Mouse (Mus musculus): ENCODE measurements around the gene Best1.

Best1 gene

GRCm38 (mm10) chr19:10001206-10001969 is at the start of gene Best1, which contains the start of gene Rab3il1:
Best1 (minus strand) TSS chr19:10001633.
Rab3il1 (plus strand) TSS chr19:10001669.
- no peak for DNase-seq (ENCODE audit: low spot score in 2 of 2)

GRCm38 (mm10) chr19:10050438-10050837 is 49.0 kb upstream of the Best1 start:
- DNase-seq (ENCODE audit: low spot score in 2 of 2) = no peak

DNA sequence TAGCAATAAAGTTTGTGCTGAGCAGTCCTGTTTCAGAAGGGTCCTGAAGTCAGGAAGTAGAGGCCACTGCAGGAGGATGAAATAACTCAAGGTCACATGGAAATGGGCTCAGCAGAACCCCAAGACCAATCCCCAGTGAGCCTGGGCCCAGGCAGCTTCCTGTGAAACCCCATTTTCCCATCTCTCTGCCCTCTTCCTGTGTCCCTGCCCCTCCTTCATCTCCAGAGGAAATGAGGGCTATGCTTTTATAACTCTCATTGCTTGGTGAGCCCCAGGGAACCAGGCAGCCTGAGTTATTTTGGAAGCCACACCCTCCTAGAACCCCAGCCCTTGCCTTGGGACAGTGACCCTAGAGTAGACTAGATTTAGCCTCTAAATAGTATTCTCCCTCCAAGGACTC is 48.1 kb upstream of the Best1 start:
- DNase-seq (ENCODE audit: low spot score in 2 of 2) = no peak

DNA sequence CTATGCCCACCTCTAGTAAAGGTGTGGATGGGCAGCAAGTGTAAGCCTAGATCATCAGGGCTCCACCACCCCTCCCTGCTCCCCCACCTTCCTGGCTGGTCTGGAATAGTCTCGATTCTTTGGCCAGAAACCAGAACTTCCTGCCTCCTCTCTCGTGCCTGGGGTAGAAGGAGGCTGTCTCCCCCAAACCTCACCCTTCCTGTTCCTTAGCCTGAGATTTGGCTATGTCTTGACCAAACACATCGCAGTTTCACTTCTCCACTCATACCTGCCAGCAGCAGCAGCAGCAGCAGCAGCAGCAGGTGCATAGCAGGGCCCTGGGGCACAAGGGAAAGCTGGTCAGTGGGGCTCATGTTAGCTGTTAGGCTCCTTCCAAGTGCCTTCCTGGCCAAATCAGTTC is 45.5 kb upstream of the Best1 start:
- DNase-seq (ENCODE audit: low spot score in 2 of 2) = no peak

DNA sequence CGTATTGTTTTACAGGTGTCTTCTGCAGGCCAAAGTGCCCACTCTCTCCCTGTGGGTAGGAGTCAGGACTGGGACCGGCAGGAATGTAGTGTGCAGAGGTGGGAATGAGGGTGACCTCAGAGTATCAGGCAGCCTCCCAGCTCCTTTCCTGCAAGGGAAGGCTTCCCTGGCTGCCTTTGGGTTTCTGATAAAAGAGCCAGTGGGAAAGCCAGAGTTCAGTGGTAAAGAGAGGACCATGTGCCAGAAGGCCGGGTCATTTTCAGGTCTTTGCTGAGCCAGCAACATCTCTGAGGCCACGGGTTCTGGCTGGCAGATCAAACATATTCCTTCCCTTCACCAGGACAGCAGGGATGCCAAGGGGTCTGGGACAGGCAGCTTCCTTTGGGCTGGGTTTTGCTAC is 44.9 kb upstream of the Best1 start:
- no peak for DNase-seq (ENCODE audit: low spot score in 2 of 2)

- DNase-seq (ENCODE audit: low spot score in 2 of 2) = no peak
Observed at GRCm38 (mm10) chr19:10045707-10046106, 44.3 kb upstream of the Best1 start.

DNA sequence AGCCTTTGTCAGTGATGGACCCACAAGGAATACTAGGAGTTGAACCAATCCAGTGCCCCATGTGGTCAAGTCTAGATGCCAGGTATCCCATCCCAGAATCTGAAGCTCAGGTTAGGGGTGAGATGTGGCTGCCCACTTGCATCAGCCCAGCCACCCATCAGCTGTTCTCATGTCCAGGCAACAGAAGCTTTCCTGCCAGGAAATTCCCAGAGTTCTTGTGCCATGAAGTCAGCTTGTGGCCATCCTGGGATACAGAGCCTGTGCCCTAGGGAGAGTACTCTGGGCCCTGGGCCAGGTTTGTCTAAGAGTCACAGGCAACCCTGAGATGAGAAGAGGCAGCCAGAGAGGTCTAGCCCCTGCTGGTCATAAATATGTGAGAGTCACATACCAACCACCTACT is 42.2 kb upstream of the Best1 start:
- DNase-seq (ENCODE audit: low spot score in 2 of 2) = no peak

- DNase-seq (ENCODE audit: low spot score in 2 of 2) = no peak
Observed at GRCm38 (mm10) chr19:10042816-10043215, 41.4 kb upstream of the Best1 start.

- DNase-seq (ENCODE audit: low spot score in 2 of 2) = peak in 1 of 2 experiments; percentile 42
Observed at GRCm38 (mm10) chr19:10042232-10042631, 40.8 kb upstream of the Best1 start.

GRCm38 (mm10) chr19:10041388-10042148 is 40.1 kb upstream of the Best1 start, which contains the start of gene Fads3:
Fads3 (plus strand) TSS chr19:10041569.
- DNase-seq (ENCODE audit: low spot score in 2 of 2) = peak; percentile 41 to 82

- DNase-seq (ENCODE audit: low spot score in 2 of 2) = no peak
Observed at GRCm38 (mm10) chr19:10040866-10041387, 39.5 kb upstream of the Best1 start.

DNA sequence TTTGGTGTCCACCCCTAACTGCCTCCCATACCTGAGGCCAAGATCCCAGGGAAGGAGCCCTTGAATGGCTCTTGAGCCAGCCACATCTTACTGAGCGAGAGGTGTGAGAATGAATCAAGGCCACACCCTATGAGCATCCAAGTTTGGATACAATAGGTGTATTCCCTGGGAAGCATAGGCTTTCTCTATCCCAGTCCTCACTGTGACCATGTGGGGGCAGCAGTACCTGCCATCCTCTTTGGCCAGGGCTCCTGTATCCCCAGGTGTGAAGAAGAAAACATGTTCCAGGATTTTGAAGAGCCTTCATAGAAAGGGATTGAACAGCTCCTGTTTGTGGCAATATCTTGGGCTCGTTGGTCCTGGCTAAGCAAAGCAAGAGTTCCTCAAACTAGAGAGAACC is 38.2 kb upstream of the Best1 start:
- no peak for DNase-seq (ENCODE audit: low spot score in 2 of 2)

GRCm38 (mm10) chr19:10038910-10039309 is 37.5 kb upstream of the Best1 start:
- no peak for DNase-seq (ENCODE audit: low spot score in 2 of 2)

DNA sequence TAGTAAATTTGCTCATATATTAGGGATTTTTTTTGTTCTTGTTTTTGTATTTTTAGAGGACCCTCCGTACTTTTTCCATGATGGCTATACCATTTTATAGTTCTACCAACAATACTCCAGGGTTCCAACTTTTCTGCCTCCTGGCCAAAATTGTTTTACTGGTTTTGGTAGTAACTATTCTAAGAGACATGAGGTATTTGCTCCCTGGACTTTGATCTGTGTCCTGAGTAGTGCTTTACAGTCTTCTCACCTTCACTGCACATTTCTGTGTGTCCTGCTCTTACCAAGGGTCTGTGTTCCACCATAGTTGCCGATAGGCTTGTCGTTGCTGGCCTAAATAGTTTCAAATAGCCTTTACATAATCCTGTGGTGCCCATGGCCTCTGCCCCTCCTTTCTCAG is 36.9 kb upstream of the Best1 start:
- DNase-seq (ENCODE audit: low spot score in 2 of 2) = no peak

DNA sequence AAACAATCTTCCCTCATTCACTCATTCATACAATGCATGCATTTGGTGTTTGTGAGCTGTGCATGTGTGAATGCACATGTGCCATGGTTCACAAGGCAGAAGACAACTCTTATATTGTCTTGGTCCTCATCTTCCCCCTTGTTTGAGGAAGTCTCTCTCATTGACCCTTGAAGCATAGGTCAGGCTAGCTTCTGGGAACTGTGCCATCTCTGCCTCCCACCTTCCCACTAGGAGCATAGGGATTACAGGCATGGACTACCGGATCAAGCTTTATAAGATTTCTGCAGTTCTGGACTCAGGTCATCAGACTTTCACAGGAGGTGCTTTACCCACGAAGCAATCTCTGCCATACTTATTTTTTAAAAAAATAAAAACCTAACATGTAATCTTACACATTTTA is 36.1 kb upstream of the Best1 start:
- DNase-seq (ENCODE audit: low spot score in 2 of 2) = no peak

GRCm38 (mm10) chr19:10034785-10035447 is 33.5 kb upstream of the Best1 start:
- DNase-seq (ENCODE audit: low spot score in 2 of 2) = peak; percentile 53 to 69

GRCm38 (mm10) chr19:10034356-10034755 is 32.9 kb upstream of the Best1 start:
- DNase-seq (ENCODE audit: low spot score in 2 of 2) = no peak

- no peak for DNase-seq (ENCODE audit: low spot score in 2 of 2)
Observed at GRCm38 (mm10) chr19:10033211-10033973, 32.0 kb upstream of the Best1 start.

DNA sequence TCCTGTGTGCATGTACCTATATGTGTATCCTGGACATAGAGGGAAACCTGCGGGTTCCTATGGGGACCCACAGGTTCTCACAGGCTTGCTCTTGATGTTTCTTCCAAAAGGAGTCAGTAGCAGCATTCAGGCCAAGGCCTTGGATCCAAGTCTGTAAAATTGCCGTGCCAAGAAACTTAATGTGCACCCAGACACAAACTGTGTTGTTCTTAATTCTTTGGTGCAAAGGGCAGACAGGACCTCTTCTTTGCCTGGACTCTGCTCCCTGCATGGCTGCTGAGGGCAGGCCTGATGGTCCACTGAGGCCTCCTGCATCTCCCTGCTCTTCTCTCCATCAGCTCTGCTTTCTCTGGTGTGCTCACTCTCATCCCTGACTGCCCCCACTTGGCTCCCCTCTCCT is 28.3 kb upstream of the Best1 start:
- no peak for DNase-seq (ENCODE audit: low spot score in 2 of 2)

DNA sequence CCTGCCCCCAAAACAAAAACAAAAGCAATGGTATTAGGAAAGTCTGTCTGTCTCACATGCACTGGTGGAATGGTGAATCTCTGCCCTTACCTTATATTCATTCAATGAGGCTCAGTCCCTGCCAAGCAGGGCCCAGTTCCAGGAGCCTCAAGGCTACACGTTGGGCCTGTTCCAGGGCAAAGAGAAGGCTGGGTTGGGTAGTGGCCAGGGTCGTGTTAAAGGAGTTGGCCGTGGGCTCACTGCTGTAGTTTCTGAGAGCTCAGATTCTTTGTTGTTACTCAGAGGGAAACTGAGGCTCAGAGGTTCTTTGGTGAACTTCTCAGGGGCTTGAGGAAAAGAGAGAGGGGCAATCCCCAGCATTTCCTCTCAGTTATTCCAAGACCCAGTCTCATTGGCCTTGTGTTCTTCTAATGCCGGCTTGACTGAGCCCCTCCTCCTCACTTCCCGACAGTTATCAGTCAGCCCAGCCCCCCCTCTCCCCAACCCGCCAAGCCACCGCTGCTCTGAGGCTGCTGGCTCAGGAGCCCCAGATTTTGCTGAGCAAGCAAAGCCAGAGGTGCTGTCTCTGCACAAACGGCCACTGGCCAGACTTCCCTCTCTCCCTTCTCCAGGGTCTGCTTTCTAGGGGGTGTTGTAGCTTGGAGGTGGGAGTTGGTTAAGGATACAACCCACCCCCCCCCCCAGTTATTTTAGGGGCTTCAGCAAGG is 23.9 kb upstream of the Best1 start:
- DNase-seq (ENCODE audit: low spot score in 2 of 2) = no peak

DNA sequence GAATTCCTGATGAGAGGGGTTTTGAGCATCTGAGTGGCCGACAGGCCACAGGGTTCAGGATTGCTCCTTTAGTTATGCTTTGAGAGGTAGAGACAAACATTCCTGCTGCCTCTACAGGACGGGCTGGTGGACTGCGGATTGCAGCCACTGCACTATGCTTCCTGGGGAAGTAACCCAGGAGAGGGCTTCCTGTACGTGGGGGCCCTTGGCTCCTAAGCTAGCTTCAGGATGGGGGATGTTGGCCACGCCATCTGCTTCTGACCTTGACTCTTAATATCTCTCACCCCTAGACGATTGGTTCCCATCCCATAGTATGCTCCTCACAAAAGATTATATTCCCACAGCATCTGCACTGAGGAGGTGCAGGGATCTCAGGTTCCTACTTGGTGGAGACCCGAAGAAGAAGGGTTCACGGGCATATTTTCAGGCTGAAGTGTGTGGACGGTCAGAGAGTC is 21.9 kb upstream of the Best1 start:
- no peak for DNase-seq (ENCODE audit: low spot score in 2 of 2)

Data from urinary bladder, adult 18-20 months (tissue).